ENCODE assay signal across 23 mouse cellular contexts in the genomic region with DNA sequence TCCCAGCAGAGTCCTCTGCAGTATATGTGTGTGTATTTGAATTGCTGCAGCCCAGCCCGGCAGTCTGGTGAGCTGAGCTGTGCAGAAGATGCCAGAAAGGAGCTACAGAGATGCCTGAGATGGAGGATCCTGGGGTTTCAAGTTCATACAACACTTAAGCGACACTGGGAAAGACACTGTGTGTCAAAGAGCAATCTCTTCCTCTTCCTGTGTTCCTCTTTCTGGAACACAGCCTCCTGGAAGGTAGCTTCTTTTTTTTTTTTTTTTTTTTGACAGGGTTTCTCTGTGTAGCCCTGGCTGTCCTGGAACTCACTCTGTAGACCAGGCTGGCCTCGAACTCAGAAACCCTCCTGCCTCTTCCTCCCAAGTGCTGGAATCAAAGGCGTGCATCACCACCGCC. TPM values are rescaled to one million over a fixed set of nuclear protein-coding genes. Genes with fewer than 3 reads are reported as not detected.
"Had no signal": no experiment of that assay in that cellular context is flagged by ENCODE, and none has a peak within 500 bp of the region (broad histone marks: within the 10 kb centered on the region; RNA-seq: fewer than 3 reads in every experiment).

No protein-coding gene starts in this region.

- DNase-seq: retina, postnatal 1 day; right cerebral cortex, adult 18-20 months; right cerebral cortex, postnatal 14 days; right cerebral cortex, postnatal 25 days; right cerebral cortex, postnatal 4 days; spleen, adult 18-20 months; thymus, adult 18-20 months; thymus, adult 2 months; thymus, postnatal 14 days; thymus, postnatal 25 days; thymus, postnatal 36 days; thymus, postnatal 4 days had no signal

- H3K9me3 ChIP-seq: neural tube, embryonic 15.5 days; stomach, embryonic 15.5 days had no signal

- H3K27me3 ChIP-seq: neural tube, embryonic 15.5 days; stomach, embryonic 15.5 days had no signal

- H3K4me3 ChIP-seq: neural tube, embryonic 15.5 days; stomach, embryonic 15.5 days had no signal

- H3K27ac ChIP-seq: neural tube, embryonic 15.5 days; stomach, embryonic 15.5 days; stomach, postnatal 0 days had no signal

- H3K9ac ChIP-seq: neural tube, embryonic 15.5 days; stomach, embryonic 15.5 days had no signal

- H3K4me2 ChIP-seq: neural tube, embryonic 15.5 days; stomach, embryonic 15.5 days had no signal

- H3K36me3 ChIP-seq: neural tube, embryonic 15.5 days; stomach, embryonic 15.5 days had no signal

- H3K4me1 ChIP-seq: neural tube, embryonic 15.5 days; stomach, embryonic 15.5 days had no signal

RNA-seq across cellular contexts. Expression of a gene that starts 25.5 kb away (rescaled TPM):
- total RNA-seq: neutrophil, adult 5-6 weeks had no signal
- polyA plus RNA-seq: neural tube, embryonic 14.5 days; neural tube, embryonic 15.5 days; small intestine, adult 2 months; spleen, adult 2 months; stomach, embryonic 14.5 days; stomach, embryonic 15.5 days; stomach, embryonic 16.5 days; thymus, postnatal 0 days; urinary bladder, adult 2 months had no signal

RNA-seq across cellular contexts. Expression of a gene that starts 26.5 kb away (rescaled TPM):
- total RNA-seq: neutrophil, adult 5-6 weeks had no signal
- polyA plus RNA-seq: small intestine, adult 2 months had no signal
